Mouse (Mus musculus) stomach, embryonic 16.5 days (tissue): Measurements from ENCODE around the gene Rpia. TPM values are rescaled to one million over a fixed set of nuclear protein-coding genes. Genes with fewer than 3 reads are reported as not detected.
A peak's percentile ranks its signal among the peaks of the same experiment; 100 is the strongest.
"Not testable (repeated sequence)": the region's sequence is repeated elsewhere in the genome, so short reads cannot be mapped to it uniquely, and the experiment has no call there.

ENCODE experiments used
- ATAC-seq: fragments of 200-750 bp; cut with Nextera tagmentation; 2 replicates; pipeline ENCODE4 v1.8.0; 2017; ENCODE audit warnings: moderate number of reproducible peaks, moderate TSS enrichment; ENCODE audit not compliant: insufficient read depth, low FRiP score
- H3K27ac ChIP-seq: fragments of 300-500 bp; sonication (generic); 2 replicates; pipeline ENCODE4 v1.5.1; 2014; ENCODE audit warnings: low read length
- H3K27me3 ChIP-seq: fragments of 300-500 bp; sonication (generic); 2 replicates; pipeline ENCODE4 v1.6.1; 2014; ENCODE audit warnings: low read length, control low read depth, mixed read lengths; ENCODE audit not compliant: control insufficient read depth, insufficient read depth
- H3K36me3 ChIP-seq: fragments of 300-500 bp; sonication (generic); 2 replicates; pipeline ENCODE4 v1.6.1; 2014; ENCODE audit warnings: low read length; ENCODE audit not compliant: control insufficient read depth, insufficient read depth
- H3K4me1 ChIP-seq: fragments of 300-500 bp; sonication (generic); 2 replicates; pipeline ENCODE4 v1.6.1; 2014; ENCODE audit warnings: low read length, control low read depth, mixed read lengths; ENCODE audit not compliant: control insufficient read depth, insufficient read depth
- H3K4me2 ChIP-seq: fragments of 300-500 bp; sonication (generic); 2 replicates; pipeline ENCODE4 v1.6.1; 2014; ENCODE audit warnings: low read depth, low read length, mixed read lengths
- H3K4me3 ChIP-seq: fragments of 300-500 bp; sonication (generic); replicated peaks from 2 replicates; pipeline ENCODE4 v1.5.1; 2014; ENCODE audit warnings: mild to moderate bottlenecking, low read length
- H3K9ac ChIP-seq: fragments of 300-500 bp; sonication (generic); 2 replicates; pipeline ENCODE4 v1.6.1; 2014; ENCODE audit warnings: low read length
- H3K9me3 ChIP-seq: fragments of 300-500 bp; sonication (generic); replicated peaks from 2 replicates; pipeline ENCODE4 v1.6.1; 2016; ENCODE audit warnings: low read length, control low read depth; ENCODE audit not compliant: control insufficient read depth
- WGBS: fragments of 180-500 bp; shearing (Covaris S2); extraction: QIAGEN DNeasy Blood & Tissue Kit; methylation state at CpG from one replicate; pipeline ENCODE4 v1.1.7; 2014; 5-methylcytosine and 5-hydroxymethylcytosine counted together
- polyA plus RNA-seq: library from polyadenylated mRNA; unstranded; fragments of >200 nt; fragmentation: Nextera tagmentation; extraction: Ambion mirVana; gene quantifications from 2 replicates; pipeline ENCODE4 v1.2.1, GENCODE M21; 2015

Rpia gene
- polyA plus RNA-seq, 1 experiment from 2014 or later: 3.5 TPM

GRCm38 (mm10) chr6:70824085-70824986 lies 32.3 kb upstream of the Rpia start:
- WGBS: 7% methylated on average over 23 of the region's 23 CpGs
- peaks cover 7% of the 10 kb centered on the region; the same call in 1 of the 2 replicates for H3K4me1 ChIP-seq
- H3K4me3 ChIP-seq: peak overlapping the region; percentile 49
- H3K36me3 ChIP-seq: no peaks in the 10 kb centered on the region
- no peaks in the 10 kb centered on the region for H3K27me3 ChIP-seq
- H3K9ac ChIP-seq: peak overlapping the region; percentile 61
- ATAC-seq: peak; percentile 88
- H3K27ac ChIP-seq: peak overlapping the region; percentile 60
- peak overlapping the region; percentile 71 for H3K4me2 ChIP-seq
- H3K9me3 ChIP-seq: no peaks in the 10 kb centered on the region

- H3K4me1 ChIP-seq: not testable (repeated sequence)
Observed at GRCm38 (mm10) chr6:70823277-70823676, 31.2 kb upstream of the Rpia start.

GRCm38 (mm10) chr6:70822386-70822910 lies 30.4 kb upstream of the Rpia start:
- Histone ChIP-seq H3K4me2 (no peak overlapping the region), H3K36me3 (no peaks in the 10 kb centered on the region), H3K27ac (no peak overlapping the region), H3K4me1 (peaks cover 7% of the 10 kb centered on the region; the same call in 1 of the 2 replicates), H3K4me3 (no peak overlapping the region), H3K27me3 (no peaks in the 10 kb centered on the region), H3K9ac (no peak overlapping the region), H3K9me3 (no peaks in the 10 kb centered on the region)
- WGBS: 47% methylated on average over 5 of the region's 5 CpGs
- ATAC-seq: no peak

More at GRCm38 (mm10) chr6:70823277-70823676, 31.2 kb upstream of the Rpia start:
- H3K9me3 ChIP-seq, H3K4me3 ChIP-seq, H3K9ac ChIP-seq, H3K27me3 ChIP-seq, H3K36me3 ChIP-seq, H3K27ac ChIP-seq, H3K4me2 ChIP-seq, ATAC-seq: not testable (repeated sequence)
- WGBS: 65% methylated on average over 4 of the region's 4 CpGs

GRCm38 (mm10) chr6:70821566-70821965 lies 29.5 kb upstream of the Rpia start:
- no peaks in the 10 kb centered on the region for H3K27me3 ChIP-seq
- ATAC-seq: no peak
- no peaks in the 10 kb centered on the region for H3K36me3 ChIP-seq
- no peak overlapping the region for H3K4me2 ChIP-seq
- no peak overlapping the region for H3K9ac ChIP-seq
- H3K9me3 ChIP-seq: no peaks in the 10 kb centered on the region
- H3K4me3 ChIP-seq: no peak overlapping the region
- no peak overlapping the region for H3K27ac ChIP-seq
- H3K4me1 ChIP-seq: peaks cover 7% of the 10 kb centered on the region; the same call in 1 of the 2 replicates
- WGBS: 56% methylated on average over 2 of the region's 2 CpGs

- Histone ChIP-seq H3K4me1 (peaks cover 8% of the 10 kb centered on the region), H3K4me2 (no peak overlapping the region), H3K27ac (no peak overlapping the region), H3K9me3 (no peaks in the 10 kb centered on the region), H3K36me3 (no peaks in the 10 kb centered on the region), H3K4me3 (no peak overlapping the region), H3K9ac (no peak overlapping the region), H3K27me3 (no peaks in the 10 kb centered on the region)
- ATAC-seq: no peak
- WGBS: 80% methylated on average over 8 of the region's 8 CpGs
Observed at GRCm38 (mm10) chr6:70815471-70815870, 23.4 kb upstream of the Rpia start.

GRCm38 (mm10) chr6:70814629-70814950 lies 22.6 kb upstream of the Rpia start:
- 85% methylated on average over 4 of the region's 4 CpGs for WGBS
- Histone ChIP-seq H3K27me3 (no peaks in the 10 kb centered on the region), H3K9me3 (no peaks in the 10 kb centered on the region), H3K4me1 (peaks cover 8% of the 10 kb centered on the region), H3K4me2 (no peak overlapping the region), H3K4me3 (no peak overlapping the region), H3K9ac (no peak overlapping the region), H3K27ac (peak overlapping the region; percentile 21; the same call in 1 of the 2 replicates), H3K36me3 (no peaks in the 10 kb centered on the region)
- ATAC-seq: no peak

- Histone ChIP-seq H3K4me1 (peaks cover 8% of the 10 kb centered on the region), H3K9me3 (no peaks in the 10 kb centered on the region), H3K9ac (no peak overlapping the region), H3K27ac (peak overlapping the region; percentile 21; the same call in 1 of the 2 replicates), H3K4me3 (no peak overlapping the region), H3K36me3 (no peaks in the 10 kb centered on the region), H3K27me3 (no peaks in the 10 kb centered on the region), H3K4me2 (no peak overlapping the region)
- WGBS: 56% methylated on average over 18 of the region's 18 CpGs
- peak; percentile 84 for ATAC-seq
Observed at GRCm38 (mm10) chr6:70813921-70814628, 22.0 kb upstream of the Rpia start.

- H3K27ac ChIP-seq: peak overlapping the region; percentile 60
- H3K36me3 ChIP-seq: no peaks in the 10 kb centered on the region
- ATAC-seq: no peak
- H3K9me3 ChIP-seq: no peaks in the 10 kb centered on the region
- H3K27me3 ChIP-seq: no peaks in the 10 kb centered on the region
- WGBS: 24% methylated on average over 4 of the region's 4 CpGs
- peaks cover 8% of the 10 kb centered on the region for H3K4me1 ChIP-seq
- no peak overlapping the region for H3K4me3 ChIP-seq
- no peak overlapping the region for H3K4me2 ChIP-seq
- peak overlapping the region; percentile 44; the same call in 1 of the 2 replicates for H3K9ac ChIP-seq
Observed at GRCm38 (mm10) chr6:70812526-70812895, 20.5 kb upstream of the Rpia start.
